In genomic region chr11:83645521-83645920, GRCm38 (mm10) we compare ENCODE assay signal across 26 mouse cellular contexts. TPM values are rescaled to one million over a fixed set of nuclear protein-coding genes. Genes with fewer than 3 reads are reported as not detected.
DNase-seq lines count a peak whose midpoint lies in the region; TF ChIP-seq lines count a peak whose summit lies in the region.
"Had no signal": no experiment of that assay in that cellular context is flagged by ENCODE, and none has a peak within 500 bp of the region (broad histone marks: within the 10 kb centered on the region; RNA-seq: fewer than 3 reads in every experiment).

Rpl9-ps1 (minus strand) TSS chr11:83645621.

- H3K36me3 ChIP-seq in macrophage (ENCODE audit: inconsistent target): no peaks in the 10 kb centered on the region
- H3K36me3 ChIP-seq: G1E had no signal

- no peak for TF ChIP-seq POLR2A in bone marrow macrophage, adult 2 months (IDR thresholded peaks at IDR 0.05; ENCODE audit: borderline replicate concordance, low read depth, low read length)

- DNase-seq in cerebellum, postnatal 25 days: no peak
- no peak for DNase-seq in T-cell, adult 2 months (ENCODE audit: low spot score)
- DNase-seq: adrenal gland, adult 2 months; adrenal gland, adult 8-10 months; adrenal gland, postnatal 10 days; adrenal gland, postnatal 14 days; adrenal gland, postnatal 25 days; adrenal gland, postnatal 36 days; B cell, adult 2 months; cerebellum, adult 11 months; cerebellum, adult 11-12 months; cerebellum, adult 18-20 months; cerebellum, adult 2 months; cerebellum, adult 8-10 months had no signal

- 100% methylated on average over 1 of the region's 1 CpGs for WGBS in macrophage (ENCODE audit: missing documents)

- no peak for TF ChIP-seq CTCF in bone marrow macrophage, adult 2 months (IDR thresholded peaks at IDR 0.05; ENCODE audit: low read depth, low read length)

- peaks cover 23% of the 10 kb centered on the region for H3K4me1 ChIP-seq in bone marrow macrophage, adult 2 months (ENCODE audit: control insufficient read depth, insufficient read depth, low read length)

- H3K79me2 ChIP-seq in macrophage (ENCODE audit: inconsistent target): peaks cover 3% of the 10 kb centered on the region

- H3K4me3 ChIP-seq in bone marrow macrophage, adult 2 months (ENCODE audit: insufficient read depth, low read length): no peak within 1 kb of the TSS
- H3K4me3 ChIP-seq in macrophage (ENCODE audit: inconsistent target): no peak within 1 kb of the TSS

- peak within 1 kb of the TSS; percentile 35; the same call in 1 of the 2 replicates for H3K27ac ChIP-seq in bone marrow macrophage, adult 2 months (ENCODE audit: insufficient read depth, low read depth, low read length)
- peak within 1 kb of the TSS; percentile 98 for H3K27ac ChIP-seq in macrophage

RNA-seq across cellular contexts. Expression of gene Rpl9-ps1, which starts in this region (rescaled TPM):
- not detected in 2 replicates for polyA plus RNA-seq in bone marrow macrophage, adult 2 months (2012; ENCODE audit: insufficient read depth, insufficient read length, missing spikeins)
- total RNA-seq in macrophage (2018; cell fraction: chromatin; rRNA removed): 1 to 10 TPM in 8 of 26 experiments, not detected in 18; 1.8 to 4.2 (median 2.2) TPM
- under 1 TPM in 3 of 26 experiments, not detected in 23; 0.29 to 0.41 (median 0.33) TPM for total RNA-seq in macrophage (2018; cell fraction: cytosol; rRNA removed)
- 1 to 10 TPM in 13 of 26 experiments, not detected in 13; 1.2 to 5.7 (median 2.4) TPM for total RNA-seq in macrophage (2018; cell fraction: nucleus; rRNA removed)
- polyA plus RNA-seq in macrophage (2018): not detected in 3 replicates
- total RNA-seq: adrenal gland, adult 18-20 months; adrenal gland, adult 2 months; adrenal gland, adult 8-10 months; adrenal gland, postnatal 10 days; adrenal gland, postnatal 14 days; adrenal gland, postnatal 25 days; adrenal gland, postnatal 36 days; adrenal gland, postnatal 4 days; CH12.LX; ES-E14; G1E; MEL had no signal
- polyA plus RNA-seq: adrenal gland, adult 2 months; brain, embryonic 14.5 days; C2C12; CD4-positive, CD25-positive, alpha-beta regulatory T cell, adult 4 months; cerebellum, adult 2 months; G1E; Patski had no signal
